Mouse (Mus musculus) CH12.LX (cell line): ENCODE measurements at regions not wholly inside any gene's neighbourhood (a gene's known extent, or its start where the extent isn't known, plus 50 kb on each side); places are given as distances from the start of the nearest gene placed in this dataset.
"Not testable (repeated sequence)": the region's sequence is repeated elsewhere in the genome, so short reads cannot be mapped to it uniquely, and the experiment has no call there.

Source experiments
- DNase-seq: peaks from one replicate; pipeline ENCODE4 v3.0.0-alpha.2; 2013; ENCODE audit errors: extremely low read depth
- H3K27ac ChIP-seq: 2 replicates; pipeline ENCODE4 v1.5.1; 2012; ENCODE audit warnings: low read depth, mild to moderate bottlenecking, control low read depth, moderate library complexity; ENCODE audit not compliant: insufficient read depth
- H3K27me3 ChIP-seq: replicated peaks from 2 replicates; pipeline ENCODE3; 2012; ENCODE audit warnings: inconsistent platforms
- H3K36me3 ChIP-seq, 2 experiments: replicated peaks in 1 of 2; 2 replicates each; pipeline versions ENCODE3 to v1.6.1; 2012; ENCODE audit warnings: inconsistent platforms in 1 of 2, low read length in 1 of 2, mild to moderate bottlenecking in 1 of 2, mixed read lengths in 1 of 2, moderate library complexity in 1 of 2; ENCODE audit not compliant: control insufficient read depth in 1 of 2, insufficient read depth in 1 of 2
- H3K4me1 ChIP-seq, 2 experiments: 2 replicates each; pipeline ENCODE4 v1.6.1; 2012; ENCODE audit warnings: inconsistent platforms in 1 of 2, moderate library complexity in 1 of 2; ENCODE audit not compliant: insufficient read depth in 2 of 2, control insufficient read depth in 1 of 2
- H3K4me2 ChIP-seq: 2 replicates; pipeline ENCODE4 v1.6.1; 2012; ENCODE audit warnings: low read depth, mild to moderate bottlenecking, control low read depth; ENCODE audit not compliant: poor library complexity, insufficient read depth, severe bottlenecking
- H3K4me3 ChIP-seq, 3 experiments: fragments of 150-350 bp in 1 of 3; sonication (generic) in 1 of 3; replicated peaks in 1 of 3; 2 replicates each; pipeline versions ENCODE3 to v1.5.1; 2011 to 2012; ENCODE audit warnings: low read depth in 2 of 3, low read length in 2 of 3, mild to moderate bottlenecking in 2 of 3, moderate library complexity in 2 of 3, control low read depth in 1 of 3, improper control_type of control experiment in 1 of 3, inconsistent platforms in 1 of 3, mixed read lengths in 1 of 3; ENCODE audit not compliant: poor library complexity in 1 of 3
- H3K79me2 ChIP-seq: replicated peaks from 2 replicates; pipeline ENCODE4 v1.6.1; 2012; ENCODE audit warnings: mild to moderate bottlenecking, moderate library complexity; ENCODE audit not compliant: control insufficient read depth, poor library complexity, insufficient read depth, severe bottlenecking; ENCODE audit errors: extremely low read depth
- H3K9ac ChIP-seq: 2 replicates; pipeline ENCODE4 v1.6.1; 2012; ENCODE audit warnings: low read depth, mild to moderate bottlenecking, control low read depth, moderate library complexity; ENCODE audit not compliant: insufficient read depth
- H3K9me3 ChIP-seq: replicated peaks from 2 replicates; pipeline ENCODE3; 2012; ENCODE audit warnings: low read length, inconsistent platforms, mixed read lengths
- BHLHE40 ChIP-seq: IDR thresholded peaks from 2 replicates; pipeline ENCODE4 v1.6.1; 2011; ENCODE audit warnings: mild to moderate bottlenecking, low read depth, low read length, improper control_type of control experiment
- E2F4 ChIP-seq: IDR thresholded peaks from 2 replicates; pipeline ENCODE4 v1.6.1; 2011; ENCODE audit warnings: low read depth, low read length, improper control_type of control experiment; ENCODE audit not compliant: insufficient replicate concordance
- HCFC1 ChIP-seq: IDR thresholded peaks from 2 replicates; pipeline ENCODE4 v1.6.1; 2012; ENCODE audit warnings: low read depth, mild to moderate bottlenecking, inconsistent platforms, low read length, improper control_type of control experiment
- IRF4 ChIP-seq: IDR thresholded peaks from 2 replicates; pipeline ENCODE4 v1.6.1; 2014; ENCODE audit warnings: low read depth, mild to moderate bottlenecking, inconsistent platforms, low read length, improper control_type of control experiment
- MAFK ChIP-seq: IDR thresholded peaks from 2 replicates; pipeline ENCODE4 v1.6.1; 2011; ENCODE audit warnings: low read length, improper control_type of control experiment; ENCODE audit not compliant: insufficient replicate concordance
- MYC ChIP-seq: IDR thresholded peaks from 2 replicates; pipeline ENCODE4 v1.6.1; 2011; ENCODE audit warnings: low read depth, mild to moderate bottlenecking, improper control_type of control experiment, low read length
- PAX5 ChIP-seq: IDR thresholded peaks from 2 replicates; pipeline ENCODE4 v1.6.1; 2012; ENCODE audit warnings: low read length, inconsistent platforms, mixed read lengths
- RAD21 ChIP-seq: IDR thresholded peaks from 2 replicates; pipeline ENCODE4 v1.6.1; 2011; ENCODE audit warnings: low read depth, mild to moderate bottlenecking, low read length, improper control_type of control experiment, moderate library complexity
- TBP ChIP-seq: conservative IDR thresholded peaks from 2 replicates; pipeline ENCODE4 v1.6.1; 2011; ENCODE audit warnings: low read depth, low read length, improper control_type of control experiment
- USF2 ChIP-seq: conservative IDR thresholded peaks from 2 replicates; pipeline ENCODE4 v1.6.1; 2011; ENCODE audit warnings: low read depth, low read length, improper control_type of control experiment
- ZMIZ1 ChIP-seq: IDR thresholded peaks from 2 replicates; pipeline ENCODE4 v1.6.1; 2012; ENCODE audit warnings: low read depth, mild to moderate bottlenecking, inconsistent platforms, low read length, improper control_type of control experiment
- dilution Hi-C: fragments of 300-500 bp; cut with MboI; formaldehyde crosslinking; loops from 2 replicates; pipeline ENCODE4 v1.14.3; 2020; ENCODE audit warnings: low sequenced_read_pairs; ENCODE audit not compliant: extremely low pct_unique_long_range_greater_than_20kb, extremely low pct_ligation_motif_present
- in situ Hi-C: fragments of 300-500 bp; cut with MboI; formaldehyde crosslinking; loops from 3 replicates; pipeline ENCODE4 v1.14.3; 2019; ENCODE audit warnings: low sequenced_read_pairs, low pct_ligation_motif_present, low pct_unique_long_range_greater_than_20kb, mixed read lengths

- peak; percentile 81 for TF ChIP-seq IRF4
Observed at GRCm38 (mm10) chr6:22446621-22447310, 90.7 kb upstream of the Fam3c start (continued).

- H3K4me1 ChIP-seq, result peaks cover 4 to 23% of the 10 kb centered on the region in 2 experiments
- H3K4me3 ChIP-seq, dilution Hi-C loops, H3K9me3 ChIP-seq, H3K79me2 ChIP-seq, in situ Hi-C loops, H3K9ac ChIP-seq, H3K27me3 ChIP-seq, H3K27ac ChIP-seq, H3K36me3 ChIP-seq, H3K4me2 ChIP-seq, DNase-seq: not testable (repeated sequence)
Observed at GRCm38 (mm10) chr6:22444856-22445255, 88.8 kb upstream of the Fam3c start.

GRCm38 (mm10) chr6:22444220-22444619 lies 88.2 kb upstream of the Fam3c start:
- no peak overlapping the region for H3K4me3 ChIP-seq
- no peak overlapping the region for H3K27ac ChIP-seq
- H3K9ac ChIP-seq, result no peak overlapping the region
- no peak for DNase-seq
- dilution Hi-C loops (no loop called here), in situ Hi-C loops (no loop called here)
- no peaks in the 10 kb centered on the region for H3K27me3 ChIP-seq
- no peaks in the 10 kb centered on the region for H3K79me2 ChIP-seq
- H3K4me2 ChIP-seq, result no peak overlapping the region
- H3K4me1 ChIP-seq, result peaks cover 4 to 23% of the 10 kb centered on the region in 2 experiments
- TF ChIP-seq MYC, result no peak
- no peak for TF ChIP-seq E2F4
- TF ChIP-seq MAFK, result no peak
- TF ChIP-seq BHLHE40, result no peak
- no peaks in the 10 kb centered on the region for H3K36me3 ChIP-seq
- no peaks in the 10 kb centered on the region for H3K9me3 ChIP-seq

GRCm38 (mm10) chr6:22443573-22443972 lies 87.5 kb upstream of the Fam3c start:
- TF ChIP-seq BHLHE40 (no peak), HCFC1 (no peak), RAD21 (no peak), TBP (no peak), USF2 (no peak), PAX5 (no peak), ZMIZ1 (no peak)
- no peak overlapping the region for H3K4me2 ChIP-seq
- no peak for DNase-seq
- H3K4me3 ChIP-seq, result no peak overlapping the region
- no peaks in the 10 kb centered on the region for H3K79me2 ChIP-seq
- H3K27ac ChIP-seq, result no peak overlapping the region
- in situ Hi-C loops (no loop called here), dilution Hi-C loops (no loop called here)
- no peaks in the 10 kb centered on the region for H3K36me3 ChIP-seq
- H3K9me3 ChIP-seq, result no peaks in the 10 kb centered on the region
- H3K9ac ChIP-seq, result no peak overlapping the region
- H3K4me1 ChIP-seq, result peaks cover 4 to 23% of the 10 kb centered on the region in 2 experiments
- no peaks in the 10 kb centered on the region for H3K27me3 ChIP-seq
